Mouse (Mus musculus) stomach, postnatal 0 days (tissue): ENCODE results near the gene Spg11.

Experiments used
- CTCF ChIP-seq: IDR thresholded peaks from 2 replicates; pipeline ENCODE4 v1.5.1; 2016; ENCODE audit warnings: antibody characterized with exemption, low read depth, mild to moderate bottlenecking, moderate library complexity
- EP300 ChIP-seq: optimal IDR thresholded peaks from 2 replicates; pipeline ENCODE3; 2016; ENCODE audit warnings: antibody characterized with exemption

GRCm38 (mm10) chr2:122109714-122110113 lies 8.5 kb downstream of the Spg11 start:
- TF ChIP-seq CTCF = no peak
- TF ChIP-seq EP300 = no peak
